Mouse (Mus musculus) liver, adult 2 months (tissue): ENCODE data around the gene 5530401A14Rik. TPM values are rescaled to one million over a fixed set of nuclear protein-coding genes. Genes with fewer than 3 reads are reported as not detected.

Source experiments
- DNase-seq: peaks from one replicate; pipeline ENCODE4 v3.0.0-alpha.2; 2011; ENCODE audit warnings: low read depth, low spot score; ENCODE audit errors: extremely low read depth
- H3K27ac ChIP-seq: fragments of 200-500 bp; replicated peaks from 2 replicates; pipeline ENCODE4 v1.5.1; 2012; ENCODE audit warnings: low read depth, mild to moderate bottlenecking, control low read depth, inconsistent platforms, low read length; ENCODE audit not compliant: insufficient read depth
- H3K27me3 ChIP-seq: fragments of 200-500 bp; 2 replicates; pipeline ENCODE4 v1.6.1; 2012; ENCODE audit warnings: mild to moderate bottlenecking, moderate library complexity, low read length, inconsistent platforms; ENCODE audit not compliant: control insufficient read depth, insufficient read depth
- H3K36me3 ChIP-seq: fragments of 200-500 bp; 2 replicates; pipeline ENCODE4 v1.6.1; 2012; ENCODE audit warnings: low read length, inconsistent platforms; ENCODE audit not compliant: control insufficient read depth, insufficient read depth
- H3K4me1 ChIP-seq: fragments of 200-500 bp; 2 replicates; pipeline ENCODE4 v1.6.1; 2011; ENCODE audit warnings: low read length; ENCODE audit not compliant: control insufficient read depth, insufficient read depth
- H3K4me3 ChIP-seq: fragments of 200-500 bp; 2 replicates; pipeline ENCODE4 v1.5.1; 2011; ENCODE audit warnings: low read depth, mild to moderate bottlenecking, control low read depth, low read length, moderate library complexity; ENCODE audit not compliant: insufficient read depth
- H3K79me2 ChIP-seq: fragments of 200-500 bp; 2 replicates; pipeline ENCODE4 v1.6.1; 2012; ENCODE audit warnings: inconsistent platforms, mild to moderate bottlenecking, low read length, moderate library complexity; ENCODE audit not compliant: control insufficient read depth, insufficient read depth
- H3K9ac ChIP-seq: fragments of 200-500 bp; 2 replicates; pipeline ENCODE4 v1.6.1; 2012; ENCODE audit warnings: low read depth, mild to moderate bottlenecking, control low read depth, inconsistent platforms, low read length
- CTCF ChIP-seq: fragments of 200-500 bp; IDR thresholded peaks from 2 replicates; pipeline ENCODE4 v1.5.1; 2011; ENCODE audit warnings: low read depth, low read length, control low read depth
- POLR2A ChIP-seq: fragments of 200-500 bp; IDR thresholded peaks from 2 replicates; pipeline ENCODE4 v1.6.1; 2011; ENCODE audit warnings: low read length, control low read depth; ENCODE audit not compliant: insufficient read depth; ENCODE audit errors: extremely low read depth
- WGBS: fragments of 180-500 bp; shearing (Covaris S2); methylation state at CpG from one replicate; pipeline ENCODE4 v1.1.7; 2018; 5-methylcytosine and 5-hydroxymethylcytosine counted together
- polyA plus RNA-seq: library from polyadenylated mRNA; depleted of rRNA; stranded (reverse); fragments of >200 nt; gene quantifications from 2 replicates; pipeline ENCODE4 v1.2.3, GENCODE M21; 2012
- total RNA-seq: library from RNA; depleted of rRNA; stranded (reverse); fragments of >200 nt; gene quantifications from 2 replicates; pipeline ENCODE4 v1.2.3, GENCODE M21; 2014

5530401A14Rik gene
- total and polyA plus RNA-seq, 2 experiments = not detected

DNA sequence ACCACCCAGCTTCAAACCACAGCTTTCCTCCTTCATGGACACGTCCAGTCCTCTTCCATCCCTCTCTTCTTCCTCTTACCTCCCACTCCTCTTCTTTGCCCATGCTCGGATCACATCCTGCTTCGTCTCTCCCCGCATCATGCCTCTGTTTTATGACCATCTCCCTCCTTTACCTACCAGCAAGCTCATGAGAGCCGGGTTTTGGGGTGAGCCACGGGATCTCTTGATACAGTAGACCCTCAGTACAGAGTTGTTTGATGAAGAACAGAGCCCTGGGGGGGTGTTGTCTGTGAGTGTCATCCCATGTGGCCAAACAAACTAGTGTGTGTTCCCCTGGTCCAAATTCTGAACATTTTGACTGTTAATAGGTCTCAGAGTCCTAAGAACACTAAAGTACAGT is 36.0 kb downstream of the 5530401A14Rik start:
- no peak overlapping the region for H3K9ac ChIP-seq
- TF ChIP-seq POLR2A (no peak), CTCF (no peak)
- no peak for DNase-seq
- H3K4me1 ChIP-seq = no peaks in the 10 kb centered on the region
- H3K4me3 ChIP-seq = no peak overlapping the region
- no peaks in the 10 kb centered on the region for H3K79me2 ChIP-seq
- no peaks in the 10 kb centered on the region for H3K27me3 ChIP-seq
- H3K36me3 ChIP-seq = no peaks in the 10 kb centered on the region
- 74% methylated on average over 6 of the region's 6 CpGs for WGBS
- no peak overlapping the region for H3K27ac ChIP-seq

DNA sequence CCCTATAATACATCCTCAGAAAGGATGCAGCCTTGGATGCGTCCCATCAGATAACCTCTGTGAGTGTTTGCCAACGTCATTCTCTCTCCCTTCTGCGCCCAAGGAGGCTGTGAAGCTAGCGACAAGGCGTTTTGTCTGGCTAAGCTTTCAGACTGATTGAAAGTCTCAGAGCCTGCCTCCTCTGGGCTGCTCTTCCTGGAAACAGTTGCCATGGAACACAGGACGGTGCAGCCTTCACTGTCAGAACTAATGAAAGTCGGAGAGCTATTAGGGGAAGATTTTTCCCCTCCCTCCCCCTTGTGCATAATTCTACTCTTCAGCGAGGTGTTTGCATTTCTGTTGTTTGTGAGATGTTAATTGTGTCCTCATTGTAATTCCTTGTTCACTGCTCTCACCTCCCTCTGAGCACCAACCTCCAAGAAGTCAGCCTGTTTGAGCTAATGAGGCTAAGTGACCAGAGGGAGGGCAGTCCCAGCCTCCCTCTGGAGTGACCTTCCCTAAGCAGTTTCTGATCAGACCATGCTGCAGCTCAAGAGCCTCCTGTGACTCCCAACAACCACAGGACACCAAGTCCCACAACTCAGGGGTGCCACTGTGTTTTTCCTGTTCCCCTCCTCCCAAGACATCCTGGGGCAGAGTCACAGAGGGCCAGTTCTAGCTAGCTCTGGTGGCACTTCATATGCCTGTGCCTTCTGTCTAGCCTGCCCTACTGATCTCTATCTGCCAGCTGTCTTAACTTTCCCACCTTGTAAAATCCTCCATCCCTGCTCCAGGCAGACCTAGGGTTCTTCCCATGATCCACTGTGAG is 37.3 kb downstream of the 5530401A14Rik start:
- no peak for DNase-seq
- no peaks in the 10 kb centered on the region for H3K36me3 ChIP-seq
- no peaks in the 10 kb centered on the region for H3K4me1 ChIP-seq
- no peak for TF ChIP-seq POLR2A
- TF ChIP-seq CTCF = no peak
- no peak overlapping the region for H3K9ac ChIP-seq
- no peaks in the 10 kb centered on the region for H3K79me2 ChIP-seq
- WGBS = 8% methylated on average over 8 of the region's 8 CpGs
- H3K27me3 ChIP-seq = no peaks in the 10 kb centered on the region; the same call in 1 of the 2 replicates
- H3K27ac ChIP-seq = no peak overlapping the region
- no peak overlapping the region for H3K4me3 ChIP-seq

DNA sequence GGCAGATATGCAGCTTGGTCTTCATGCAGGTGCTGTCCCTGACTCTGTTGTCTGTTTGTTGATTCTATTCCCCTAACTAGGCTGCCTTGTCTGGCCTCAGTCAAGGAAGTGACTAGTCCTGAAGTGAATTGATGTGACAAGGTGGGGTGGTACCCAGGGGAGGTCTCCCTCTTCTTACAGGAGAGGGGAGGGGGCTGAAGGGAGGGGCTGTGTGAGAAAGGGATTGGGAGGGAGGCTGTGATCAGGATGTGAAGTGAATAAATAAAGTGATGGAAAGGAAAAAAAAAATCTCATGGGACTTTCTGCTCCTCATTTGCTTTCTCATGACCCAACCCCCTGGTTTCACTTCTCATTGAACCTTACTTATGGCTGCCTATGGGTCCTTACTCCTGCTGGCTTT is 41.8 kb downstream of the 5530401A14Rik start:
- no peak overlapping the region for H3K9ac ChIP-seq
- H3K27ac ChIP-seq = no peak overlapping the region
- TF ChIP-seq POLR2A (no peak), CTCF (no peak)

DNA sequence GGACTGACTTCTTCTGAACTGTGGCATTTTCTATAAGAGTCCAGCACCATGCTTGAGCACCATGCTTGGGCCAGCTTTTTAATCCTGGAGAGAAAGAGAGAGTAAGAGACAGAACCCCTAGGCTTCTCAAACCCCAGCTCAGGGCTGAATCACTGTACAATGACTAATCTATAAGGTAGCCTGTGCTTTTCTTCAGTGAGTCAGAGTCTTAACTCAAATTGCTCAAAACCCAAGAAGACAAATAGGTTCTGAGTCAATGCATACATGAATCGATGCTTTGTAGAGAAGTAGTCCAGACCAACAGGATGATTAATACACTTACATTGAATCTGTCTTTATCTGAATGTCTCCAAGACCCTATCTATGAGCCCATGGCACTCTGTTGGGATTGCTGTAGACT is 48.3 kb downstream of the 5530401A14Rik start:
- Histone ChIP-seq H3K9ac (no peak overlapping the region), H3K4me3 (no peak overlapping the region), H3K27ac (no peak overlapping the region), H3K36me3 (no peaks in the 10 kb centered on the region), H3K79me2 (no peaks in the 10 kb centered on the region), H3K27me3 (no peaks in the 10 kb centered on the region), H3K4me1 (no peaks in the 10 kb centered on the region)
- 89% methylated on average over 1 of the region's 1 CpGs for WGBS
- DNase-seq = no peak
- no peak for TF ChIP-seq POLR2A
- no peak for TF ChIP-seq CTCF

More for the DNA sequence above, 41.8 kb downstream of the 5530401A14Rik start:
- no peak for DNase-seq
- Histone ChIP-seq H3K4me1 (no peaks in the 10 kb centered on the region), H3K36me3 (no peaks in the 10 kb centered on the region), H3K79me2 (no peaks in the 10 kb centered on the region), H3K4me3 (no peak overlapping the region), H3K27me3 (no peaks in the 10 kb centered on the region; the same call in 1 of the 2 replicates)

DNA sequence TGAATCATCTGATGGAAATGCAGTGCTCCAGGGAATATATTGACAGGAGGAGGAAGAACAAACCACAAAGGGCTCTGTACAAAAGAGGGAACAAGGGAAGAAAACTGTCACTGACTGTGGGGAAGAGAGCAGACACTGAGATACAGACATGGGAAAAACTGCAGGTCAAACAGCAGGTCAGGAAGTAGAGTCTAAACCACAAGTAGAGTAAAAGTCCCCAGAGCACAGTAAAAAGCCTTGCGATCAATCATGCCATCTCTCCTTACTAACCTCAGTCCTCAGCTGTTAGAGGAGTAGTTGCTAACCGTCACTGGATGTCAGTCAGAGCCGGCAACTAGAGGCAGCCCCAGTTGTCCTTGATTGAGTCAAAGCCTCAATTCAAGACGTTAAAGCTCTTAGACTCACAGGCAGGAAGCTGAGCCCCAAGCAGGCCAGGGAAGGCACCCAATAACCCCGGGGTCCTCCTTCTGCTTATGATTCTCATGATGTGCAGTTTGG is 49.0 kb downstream of the 5530401A14Rik start:
- Histone ChIP-seq H3K79me2 (no peaks in the 10 kb centered on the region), H3K9ac (no peak overlapping the region), H3K36me3 (no peaks in the 10 kb centered on the region), H3K4me3 (no peak overlapping the region), H3K4me1 (no peaks in the 10 kb centered on the region), H3K27me3 (no peaks in the 10 kb centered on the region; the same call in 1 of the 2 replicates), H3K27ac (no peak overlapping the region)
- no peak for DNase-seq
- 61% methylated on average over 5 of the region's 5 CpGs for WGBS
- TF ChIP-seq CTCF (no peak), POLR2A (no peak)

DNA sequence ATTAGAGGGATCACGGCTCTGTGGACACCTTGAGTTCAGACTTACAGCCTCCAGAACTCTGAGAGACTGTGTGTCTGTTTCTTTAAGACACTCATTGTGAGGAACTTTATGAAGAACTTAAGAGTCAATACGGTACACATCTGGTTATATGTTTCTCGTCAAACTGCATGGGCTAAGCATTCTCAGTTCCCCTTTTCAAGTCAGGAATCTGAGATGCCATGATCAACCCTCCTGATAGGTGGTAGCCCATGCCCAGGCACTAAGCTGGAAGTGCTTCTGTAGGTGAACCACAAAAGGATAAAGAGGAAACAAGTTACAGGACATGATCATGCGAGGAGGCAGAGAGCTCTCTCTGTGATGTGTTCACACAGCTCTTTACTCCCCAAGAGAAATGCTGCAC is 52.6 kb downstream of the 5530401A14Rik start:
- H3K27ac ChIP-seq = no peak overlapping the region
- no peaks in the 10 kb centered on the region for H3K79me2 ChIP-seq
- H3K4me1 ChIP-seq = no peaks in the 10 kb centered on the region
- no peaks in the 10 kb centered on the region; the same call in 1 of the 2 replicates for H3K27me3 ChIP-seq
- no peaks in the 10 kb centered on the region for H3K36me3 ChIP-seq
- no peak for TF ChIP-seq POLR2A
- TF ChIP-seq CTCF = no peak
- H3K9ac ChIP-seq = no peak overlapping the region
- no peak overlapping the region for H3K4me3 ChIP-seq
- no peak for DNase-seq
- WGBS = 78% methylated on average over 4 of the region's 4 CpGs
